In genomic region chr7:97245261-97245949, GRCm38 (mm10) we compare ENCODE assay signal across 11 mouse cellular contexts.
DNase-seq lines count a peak whose midpoint lies in the region; ATAC-seq and TF ChIP-seq lines count a peak whose summit lies in the region.
"Had no signal": no experiment of that assay in that cellular context is flagged by ENCODE, and none has a peak within 500 bp of the region (broad histone marks: within the 10 kb centered on the region; RNA-seq: fewer than 3 reads in every experiment).

No protein-coding gene starts in this region.

- no peaks in the 10 kb centered on the region for H3K4me1 ChIP-seq in forebrain, embryonic 11.5 days (replicated peaks; ENCODE audit: control insufficient read depth, insufficient read depth, low read length)
- no peaks in the 10 kb centered on the region for H3K4me1 ChIP-seq in forebrain, embryonic 10.5 days
- peaks cover 9% of the 10 kb centered on the region for H3K4me1 ChIP-seq in lung, embryonic 16.5 days (replicated peaks; ENCODE audit: control insufficient read depth, insufficient read depth, low read length)
- no peaks in the 10 kb centered on the region for H3K4me1 ChIP-seq in forebrain, postnatal 0 days (ENCODE audit: insufficient read depth)
- 0 out of 2 replicates have a peak, but pooled peaks cover 2% of the 10 kb centered on the region for H3K4me1 ChIP-seq in midbrain, embryonic 11.5 days (ENCODE audit: control insufficient read depth, insufficient read depth, low read length)
- H3K4me1 ChIP-seq in cerebellum, adult 2 months (ENCODE audit: control insufficient read depth, insufficient read depth, low read length) = no peaks in the 10 kb centered on the region

- WGBS in forebrain, embryonic 11.5 days = 77% methylated on average over 2 of the region's 2 CpGs
- 88% methylated on average over 2 of the region's 2 CpGs for WGBS in forebrain, embryonic 10.5 days
- WGBS in lung, embryonic 16.5 days = 66% methylated on average over 2 of the region's 2 CpGs
- WGBS in forebrain, postnatal 0 days = 46% methylated on average over 2 of the region's 2 CpGs
- WGBS in midbrain, embryonic 11.5 days = 64% methylated on average over 2 of the region's 2 CpGs
- 78% methylated on average over 2 of the region's 2 CpGs for WGBS in cerebellum, adult 2 months

- H3K36me3 ChIP-seq in forebrain, embryonic 11.5 days (ENCODE audit: control insufficient read depth, insufficient read depth, low read length) = no peaks in the 10 kb centered on the region
- no peaks in the 10 kb centered on the region for H3K36me3 ChIP-seq in forebrain, embryonic 10.5 days (replicated peaks)
- no peaks in the 10 kb centered on the region for H3K36me3 ChIP-seq in lung, embryonic 16.5 days (ENCODE audit: control insufficient read depth, insufficient read depth, low read length)
- no peaks in the 10 kb centered on the region for H3K36me3 ChIP-seq in forebrain, postnatal 0 days (ENCODE audit: insufficient read depth)
- no peaks in the 10 kb centered on the region for H3K36me3 ChIP-seq in midbrain, embryonic 11.5 days (ENCODE audit: control insufficient read depth, insufficient read depth, low read length)
- H3K36me3 ChIP-seq: embryonic facial prominence, embryonic 13.5 days; liver, embryonic 13.5 days had no signal

- ATAC-seq in forebrain, embryonic 11.5 days (replicated peaks; ENCODE audit: low FRiP score) = peak; percentile 65; the same call in 1 of the 2 replicates
- ATAC-seq in lung, embryonic 16.5 days (ENCODE audit: low read depth) = peak; percentile 52; the same call in 1 of the 2 replicates
- ATAC-seq in forebrain, postnatal 0 days = peak; percentile 88
- ATAC-seq in midbrain, embryonic 11.5 days (ENCODE audit: low FRiP score) = peak; percentile 87
- ATAC-seq: intestine, postnatal 0 days had no signal

- TF ChIP-seq CTCF in forebrain, postnatal 0 days (IDR thresholded peaks at IDR 0.05; ENCODE audit: low read depth) = no peak
- TF ChIP-seq CTCF in cerebellum, adult 2 months (IDR thresholded peaks at IDR 0.05; ENCODE audit: borderline replicate concordance, insufficient read depth, low read depth, low read length) = no peak

- no peaks in the 10 kb centered on the region for H3K9me3 ChIP-seq in forebrain, embryonic 11.5 days (ENCODE audit: control insufficient read depth, low read length)
- H3K9me3 ChIP-seq in forebrain, embryonic 10.5 days = no peaks in the 10 kb centered on the region
- H3K9me3 ChIP-seq in lung, embryonic 16.5 days (ENCODE audit: control insufficient read depth, low read length) = no peaks in the 10 kb centered on the region
- H3K9me3 ChIP-seq in forebrain, postnatal 0 days (ENCODE audit: low read length) = no peaks in the 10 kb centered on the region
- H3K9me3 ChIP-seq in midbrain, embryonic 11.5 days (ENCODE audit: control insufficient read depth, low read length) = no peaks in the 10 kb centered on the region
- H3K9me3 ChIP-seq: embryonic facial prominence, embryonic 13.5 days; liver, embryonic 13.5 days had no signal

- no peak overlapping the region for H3K27ac ChIP-seq in forebrain, embryonic 11.5 days (ENCODE audit: low read depth, low read length)
- H3K27ac ChIP-seq in forebrain, embryonic 10.5 days = no peak overlapping the region
- H3K27ac ChIP-seq in lung, embryonic 16.5 days (ENCODE audit: low read length) = no peak overlapping the region
- no peak overlapping the region for H3K27ac ChIP-seq in forebrain, postnatal 0 days (ENCODE audit: low read depth, low read length)
- H3K27ac ChIP-seq in midbrain, embryonic 11.5 days (ENCODE audit: low read depth, low read length) = no peak overlapping the region; the same call in 1 of the 2 replicates
- no peak overlapping the region for H3K27ac ChIP-seq in cerebellum, adult 2 months (ENCODE audit: insufficient read depth, low read length)
- H3K27ac ChIP-seq: embryonic facial prominence, embryonic 13.5 days; liver, embryonic 13.5 days had no signal

- H3K9ac ChIP-seq in forebrain, embryonic 11.5 days (ENCODE audit: low read length) = no peak overlapping the region
- H3K9ac ChIP-seq in lung, embryonic 16.5 days (ENCODE audit: low read length) = no peak overlapping the region
- no peak overlapping the region for H3K9ac ChIP-seq in forebrain, postnatal 0 days
- H3K9ac ChIP-seq in midbrain, embryonic 11.5 days (ENCODE audit: low read length) = no peak overlapping the region
- H3K9ac ChIP-seq: embryonic facial prominence, embryonic 13.5 days; liver, embryonic 13.5 days had no signal

- H3K27me3 ChIP-seq in forebrain, embryonic 11.5 days (ENCODE audit: control insufficient read depth, insufficient read depth, low read length) = no peaks in the 10 kb centered on the region
- no peaks in the 10 kb centered on the region for H3K27me3 ChIP-seq in forebrain, embryonic 10.5 days (ENCODE audit: poor library complexity, severe bottlenecking)
- H3K27me3 ChIP-seq in lung, embryonic 16.5 days (ENCODE audit: control insufficient read depth, insufficient read depth, low read depth, low read length) = no peaks in the 10 kb centered on the region
- H3K27me3 ChIP-seq in forebrain, postnatal 0 days (ENCODE audit: insufficient read depth, low read length) = no peaks in the 10 kb centered on the region
- no peaks in the 10 kb centered on the region for H3K27me3 ChIP-seq in midbrain, embryonic 11.5 days (ENCODE audit: control insufficient read depth, insufficient read depth, low read length)
- no peaks in the 10 kb centered on the region for H3K27me3 ChIP-seq in cerebellum, adult 2 months (ENCODE audit: control insufficient read depth, insufficient read depth, low read length)
- H3K27me3 ChIP-seq: embryonic facial prominence, embryonic 13.5 days; liver, embryonic 13.5 days had no signal

- no peak overlapping the region for H3K4me3 ChIP-seq in forebrain, embryonic 11.5 days (ENCODE audit: low read depth, low read length)
- H3K4me3 ChIP-seq in forebrain, embryonic 10.5 days = no peak overlapping the region
- no peak overlapping the region for H3K4me3 ChIP-seq in lung, embryonic 16.5 days (ENCODE audit: low read length)
- no peak overlapping the region for H3K4me3 ChIP-seq in forebrain, postnatal 0 days (ENCODE audit: low read depth, low read length)
- H3K4me3 ChIP-seq in midbrain, embryonic 11.5 days (ENCODE audit: low read depth, low read length) = no peak overlapping the region
- H3K4me3 ChIP-seq in cerebellum, adult 2 months (replicated peaks; ENCODE audit: insufficient read depth, low read depth, low read length) = no peak overlapping the region
- H3K4me3 ChIP-seq: embryonic facial prominence, embryonic 13.5 days; liver, embryonic 13.5 days had no signal

- no peak overlapping the region for H3K4me2 ChIP-seq in forebrain, embryonic 11.5 days (ENCODE audit: low read depth, low read length, severe bottlenecking)
- H3K4me2 ChIP-seq in lung, embryonic 16.5 days (ENCODE audit: low read depth, low read length) = no peak overlapping the region
- no peak overlapping the region for H3K4me2 ChIP-seq in forebrain, postnatal 0 days (ENCODE audit: low read depth)
- no peak overlapping the region for H3K4me2 ChIP-seq in midbrain, embryonic 11.5 days
- H3K4me2 ChIP-seq: embryonic facial prominence, embryonic 13.5 days; liver, embryonic 13.5 days had no signal

- DNase-seq in forebrain, embryonic 11.5 days (ENCODE audit: low spot score) = no peak
- no peak for DNase-seq in forebrain, embryonic 10.5 days (ENCODE audit: extremely low spot score, low spot score)
- no peak for DNase-seq in lung, postnatal 10 days
- DNase-seq in forebrain, postnatal 0 days = peak; percentile 29
- no peak for DNase-seq in midbrain, embryonic 11.5 days (ENCODE audit: low spot score, missing footprints)
- no peak for DNase-seq in cerebellum, adult 2 months
- no peak for DNase-seq in testis, postnatal 10 days (ENCODE audit: low spot score)
- DNase-seq: liver, embryonic 13.5 days had no signal

- TF ChIP-seq POLR2A in cerebellum, adult 2 months (IDR thresholded peaks at IDR 0.05; ENCODE audit: borderline replicate concordance, insufficient read depth, low read length) = no peak
